Mouse (Mus musculus) ovary, postnatal 14 days (tissue): ENCODE measurements around the gene Sepsecs.
"Not testable (repeated sequence)": the region's sequence is repeated elsewhere in the genome, so short reads cannot be mapped to it uniquely, and the experiment has no call there.

Experiments used
- DNase-seq: peaks from one replicate; pipeline ENCODE4 v3.0.0; 2022; ENCODE audit warnings: low spot score

The Sepsecs gene

GRCm38 (mm10) chr5:52669426-52670191 lies at the start of gene Sepsecs:
Gene Sepsecs, minus strand, starts transcription at chr5:52669708.
- DNase-seq: peak; percentile 92

DNA sequence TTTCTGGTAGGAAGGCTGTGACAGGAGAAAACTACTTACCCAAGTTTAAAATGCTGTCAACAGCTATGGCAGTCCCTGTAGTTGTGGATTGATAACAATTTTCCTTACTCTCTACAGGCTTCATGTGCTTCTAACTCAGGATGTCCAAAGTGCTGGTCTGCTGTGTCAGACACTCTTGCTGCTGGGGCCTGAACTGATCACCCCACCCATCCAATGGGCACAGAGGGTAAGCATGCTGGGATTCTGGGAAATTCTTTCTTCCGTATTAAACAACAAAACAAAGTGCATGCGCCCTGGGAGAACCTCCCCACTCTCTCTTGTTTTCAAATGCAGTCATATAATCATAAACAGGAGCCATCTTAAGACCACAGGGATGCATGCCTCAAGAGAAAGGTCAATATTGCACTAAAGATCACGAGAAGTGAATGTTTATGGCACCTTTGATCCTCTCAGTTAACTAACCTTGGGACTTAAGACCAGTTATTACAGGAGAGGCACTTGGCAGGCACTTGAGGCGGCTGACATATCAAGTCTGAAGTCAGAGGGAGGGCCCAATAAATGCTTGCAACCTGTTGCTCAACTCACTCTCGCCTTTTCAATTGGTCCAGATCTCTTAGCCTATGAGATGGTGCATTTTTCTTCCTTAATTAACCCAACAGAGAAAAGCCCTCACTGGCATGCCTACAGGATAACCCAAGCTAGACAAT lies 47.4 kb upstream of the Sepsecs start:
- DNase-seq: no peak

- no peak for DNase-seq
These were observed 43.2 kb upstream of the Sepsecs start for GRCm38 (mm10) chr5:52712704-52713103.

GRCm38 (mm10) chr5:52704562-52704961 lies 35.1 kb upstream of the Sepsecs start:
- DNase-seq: no peak

DNA sequence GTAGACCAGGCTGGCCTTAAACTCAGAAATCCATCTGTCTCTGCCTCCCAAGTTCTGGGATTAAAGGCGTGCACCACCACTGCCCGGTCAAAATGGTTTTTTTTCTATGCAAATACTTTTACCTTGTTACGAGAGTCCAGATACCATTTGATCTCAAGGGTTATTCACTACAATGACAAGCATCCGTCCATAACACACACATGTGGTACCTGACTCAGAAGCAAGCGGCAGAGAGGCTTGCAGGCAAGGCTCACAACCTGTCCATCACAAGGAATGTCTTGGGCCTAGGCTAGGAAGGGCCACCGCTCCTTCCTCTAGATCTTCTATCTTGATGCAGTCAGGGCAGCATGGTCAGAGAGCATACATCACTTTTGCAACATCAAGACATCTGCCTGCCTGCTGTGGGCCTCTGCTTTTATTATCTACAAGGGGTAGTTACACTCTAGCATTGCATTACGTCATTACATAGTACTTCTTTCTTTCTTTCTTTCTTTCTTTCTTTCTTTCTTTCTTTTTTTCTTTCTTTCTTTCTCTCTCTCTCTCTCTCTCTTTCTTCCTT lies 28.5 kb upstream of the Sepsecs start:
- DNase-seq: not testable (repeated sequence)

DNA sequence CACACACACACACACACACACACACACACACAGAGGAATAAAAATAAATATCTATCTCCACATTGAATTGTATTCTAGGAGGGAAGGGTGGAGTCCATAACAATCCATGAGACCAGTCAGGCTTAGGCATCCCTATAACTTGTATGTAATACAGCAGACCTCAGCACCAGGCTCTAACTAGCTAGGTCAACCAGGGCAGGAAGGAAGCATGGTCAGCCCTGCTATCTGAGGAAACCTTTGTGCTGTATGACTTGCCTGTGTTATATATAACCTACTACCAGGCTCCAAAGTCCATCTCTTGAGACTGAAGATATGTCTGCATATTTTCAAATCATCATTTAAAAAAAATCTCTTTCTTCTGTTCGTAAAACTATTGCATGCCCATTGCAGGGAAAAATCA lies 27.8 kb upstream of the Sepsecs start:
- no peak for DNase-seq

- DNase-seq: no peak
These were observed 18.4 kb upstream of the Sepsecs start for GRCm38 (mm10) chr5:52687741-52688455.

DNA sequence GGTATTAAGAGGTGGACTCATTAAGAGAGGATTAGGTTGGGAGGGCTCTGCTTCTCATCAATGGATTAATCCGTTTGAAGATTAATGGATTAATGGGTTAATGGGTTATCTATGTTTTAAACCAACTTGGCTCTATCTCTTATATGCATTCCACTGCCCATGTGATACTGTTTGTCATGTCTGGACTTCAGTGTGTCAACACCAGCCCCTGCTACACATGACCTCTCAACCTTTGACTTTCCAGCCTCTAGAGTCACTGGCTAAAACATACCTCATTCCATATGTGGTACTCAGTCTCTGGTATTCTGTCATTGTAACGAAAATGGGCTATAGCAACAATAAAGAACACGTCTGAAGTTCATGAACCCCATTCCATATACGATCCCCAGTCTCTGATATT lies 11.6 kb upstream of the Sepsecs start:
- DNase-seq: no peak

DNA sequence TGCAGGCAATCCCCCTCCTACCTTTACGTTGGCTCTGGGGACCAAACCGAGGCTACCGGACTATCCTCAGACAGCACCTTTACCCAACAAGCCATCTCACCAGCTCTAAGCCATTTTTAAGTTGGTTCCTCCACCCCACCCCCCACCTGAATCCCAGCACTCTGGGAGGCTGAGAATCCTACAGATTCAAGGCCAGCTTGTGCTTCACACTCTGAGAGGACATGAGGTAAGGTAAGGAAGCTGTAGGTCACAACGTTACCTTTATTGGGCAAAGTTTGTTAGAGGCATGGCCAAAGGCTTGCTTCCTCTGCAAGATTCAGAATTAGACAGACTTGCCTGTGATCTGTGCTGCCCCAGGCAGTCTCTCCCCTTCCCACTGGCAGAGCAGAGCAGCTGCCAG lies 10.7 kb upstream of the Sepsecs start:
- no peak for DNase-seq

DNA sequence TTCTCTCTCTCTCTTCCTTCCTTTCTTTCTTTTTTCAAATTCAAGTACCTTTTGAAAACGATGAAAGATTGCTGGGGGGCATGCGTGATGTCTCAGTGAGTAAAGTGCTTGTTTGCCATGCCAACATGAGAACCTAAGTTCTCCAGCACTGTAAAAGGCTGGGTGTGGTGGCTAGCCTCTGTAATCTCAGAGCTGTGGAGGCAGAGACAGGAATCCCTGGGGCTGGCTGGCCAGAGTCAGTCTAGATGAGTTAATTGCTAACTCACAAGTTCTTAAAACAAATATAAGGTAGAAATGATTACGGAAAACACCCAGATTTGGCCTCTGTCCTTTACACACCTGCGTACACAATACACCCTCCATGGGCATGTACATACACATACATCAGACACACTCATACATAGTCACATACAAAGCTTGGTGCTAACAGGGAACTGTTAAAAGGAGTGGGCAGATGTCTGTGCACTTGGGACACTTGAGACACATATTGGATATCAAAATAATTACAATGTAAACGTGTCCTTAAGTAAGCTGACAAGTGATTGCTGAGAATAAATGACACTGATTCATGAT lies 9.1 kb upstream of the Sepsecs start:
- no peak for DNase-seq

GRCm38 (mm10) chr5:52677126-52677525 lies 7.6 kb upstream of the Sepsecs start:
- DNase-seq: no peak

DNA sequence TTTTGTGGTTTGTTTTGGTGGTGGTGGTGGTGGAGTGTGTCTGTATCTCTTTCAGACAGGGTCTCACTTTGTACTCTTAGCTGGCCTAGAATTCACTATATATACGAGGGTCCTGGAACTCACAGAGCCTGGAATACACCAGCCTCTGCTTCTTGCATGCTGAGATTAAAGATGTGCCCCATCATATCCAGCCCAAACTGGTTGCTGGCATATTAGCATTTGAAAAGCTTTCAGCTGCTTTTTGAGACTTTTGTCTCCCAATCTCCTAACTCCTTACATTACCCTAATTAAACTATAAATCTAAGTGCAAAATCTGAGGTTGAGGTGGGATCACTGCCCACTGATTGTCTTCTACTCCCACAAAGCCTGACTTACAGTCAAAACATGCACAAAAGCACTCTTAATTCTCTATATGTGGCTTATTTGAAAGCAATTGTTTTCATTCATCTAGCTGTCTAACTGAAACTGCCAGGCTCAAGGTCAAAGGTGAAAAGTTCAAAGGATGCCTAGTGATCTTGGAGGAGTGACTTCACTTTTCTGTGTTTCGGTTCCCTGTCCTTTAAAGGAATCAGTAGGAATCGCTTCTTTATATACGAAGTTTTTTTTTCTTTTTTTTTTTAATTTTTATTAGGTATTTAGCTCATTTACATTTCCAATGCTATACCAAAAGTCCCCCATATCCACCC lies 5.0 kb upstream of the Sepsecs start:
- DNase-seq: no peak

GRCm38 (mm10) chr5:52673341-52673740 lies 3.8 kb upstream of the Sepsecs start:
- DNase-seq: no peak

GRCm38 (mm10) chr5:52670745-52671144 lies 1.2 kb upstream of the Sepsecs start:
- no peak for DNase-seq

DNA sequence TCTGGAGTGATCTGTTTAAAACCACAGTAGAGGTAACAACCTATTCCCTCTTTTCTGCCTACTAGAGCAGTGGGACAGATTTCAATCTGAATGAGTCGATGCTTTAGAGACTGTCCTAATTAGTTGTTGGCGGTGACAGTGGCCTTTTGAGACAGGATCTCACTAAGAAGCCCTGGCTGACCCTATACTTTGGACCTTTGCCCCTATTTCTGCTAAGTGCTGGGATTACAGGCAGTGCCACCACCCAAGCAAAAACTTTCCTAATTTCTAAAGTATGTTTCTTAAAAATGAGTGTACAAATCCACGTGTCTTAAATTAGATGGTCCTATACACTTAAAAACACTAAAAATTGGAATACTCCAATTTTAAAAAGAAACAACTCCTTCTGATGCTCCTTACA lies 2.7 kb downstream of the Sepsecs start:
- DNase-seq: no peak

GRCm38 (mm10) chr5:52657957-52658356 lies 11.6 kb downstream of the Sepsecs start:
- DNase-seq: no peak

DNA sequence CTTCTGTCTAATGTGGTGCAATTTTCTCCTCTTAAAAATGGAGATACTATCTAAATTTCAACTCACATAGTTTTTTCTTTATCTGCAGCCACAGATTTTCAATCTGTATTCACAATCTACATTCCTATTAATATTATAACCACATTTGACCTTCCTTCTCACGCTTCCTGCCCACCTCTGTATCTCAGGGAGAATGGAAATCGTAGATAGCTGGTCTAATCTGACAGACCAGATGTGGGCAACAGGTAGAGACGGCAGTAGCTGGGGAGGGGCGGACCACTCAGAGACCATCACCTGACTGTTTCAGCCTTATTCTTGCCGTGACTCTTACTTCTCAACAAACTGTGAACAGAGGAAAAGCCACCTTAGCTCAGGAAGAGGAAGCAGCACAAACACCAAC lies 12.2 kb downstream of the Sepsecs start:
- DNase-seq: no peak

DNA sequence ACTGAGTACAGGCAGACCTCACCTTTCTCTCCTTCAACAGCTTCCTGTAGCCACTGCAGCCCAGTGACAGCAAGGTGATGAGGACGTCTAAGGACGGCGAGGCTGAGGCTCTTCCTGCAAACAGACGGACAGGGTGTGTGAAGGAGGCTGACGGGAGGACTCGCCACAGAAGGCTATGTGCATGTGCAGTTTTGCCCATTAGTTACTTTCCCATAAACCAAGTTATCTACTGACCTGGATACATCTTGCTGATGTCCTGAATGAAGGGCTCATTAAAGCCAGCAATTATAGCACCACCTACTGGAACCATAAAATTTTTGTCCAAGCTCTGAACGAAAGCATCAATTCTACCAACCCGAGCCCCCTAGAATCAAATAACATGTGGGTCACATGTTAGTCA lies 13.5 kb downstream of the Sepsecs start:
- no peak for DNase-seq

DNA sequence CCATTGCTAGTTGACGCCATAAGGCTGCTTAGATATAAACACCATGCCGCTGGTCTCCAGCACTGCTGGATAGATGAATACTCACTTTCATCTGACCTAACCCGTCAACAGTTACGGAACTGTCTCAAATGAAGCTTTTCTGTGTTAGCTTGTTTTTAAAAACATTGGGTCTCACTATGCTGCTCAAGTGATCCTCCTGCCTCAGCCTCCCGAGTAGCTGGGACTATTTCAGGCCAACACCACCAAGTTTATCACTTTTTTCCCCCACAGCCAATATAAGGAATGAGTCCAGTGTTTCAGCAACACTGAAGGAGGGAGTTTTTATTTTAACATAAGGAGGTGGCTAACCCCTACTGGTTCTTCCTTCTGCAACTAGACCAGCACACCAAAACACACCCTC lies 14.5 kb downstream of the Sepsecs start:
- no peak for DNase-seq

DNA sequence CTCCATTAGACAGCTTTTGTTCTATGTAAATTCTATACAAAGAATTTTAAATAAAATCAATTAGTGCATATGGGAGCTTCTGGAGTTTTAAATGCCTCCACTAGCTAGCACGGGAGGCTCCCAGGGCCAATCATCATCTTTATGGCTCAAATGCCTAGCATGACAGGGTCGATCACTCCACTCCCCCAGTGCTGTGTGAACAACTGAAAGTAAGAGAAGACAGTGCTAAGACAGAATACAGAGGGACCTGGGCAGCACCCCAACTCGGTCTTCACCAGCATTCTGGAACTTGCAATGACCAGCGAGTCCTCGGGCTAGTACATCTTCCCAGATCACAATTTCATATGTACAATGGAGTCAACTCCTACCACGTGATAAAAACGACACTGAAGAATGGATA lies 16.9 kb downstream of the Sepsecs start:
- no peak for DNase-seq

DNA sequence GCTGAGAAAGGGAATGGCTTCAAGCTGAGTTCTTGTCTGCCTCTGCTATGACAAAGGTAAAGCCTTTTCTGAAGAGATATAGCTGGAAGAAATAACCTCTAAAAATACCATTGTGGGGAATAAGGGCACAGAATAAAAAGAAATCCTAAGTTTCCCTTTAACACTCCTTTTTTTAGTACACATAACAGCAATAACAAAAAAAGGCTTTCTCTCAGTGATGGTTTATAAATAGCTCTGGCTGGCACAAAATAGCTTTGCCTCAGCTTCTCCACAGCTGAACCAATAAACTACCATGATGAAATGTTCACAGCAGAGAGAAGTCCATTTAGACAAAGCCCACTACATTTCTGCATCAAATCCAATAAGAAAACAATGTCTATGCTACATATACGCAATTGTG lies 17.4 kb downstream of the Sepsecs start:
- DNase-seq: no peak
